Mouse (Mus musculus) layer of hippocampus, adult 9-10 months (tissue): ENCODE data around the gene Gm45783.
"Not testable (repeated sequence)": the region's sequence is repeated elsewhere in the genome, so short reads cannot be mapped to it uniquely, and the experiment has no call there.

ENCODE experiments used
- DNase-seq: peaks from one replicate; pipeline ENCODE4 v3.0.0; 2022; ENCODE audit warnings: low spot score

The Gm45783 gene

DNA sequence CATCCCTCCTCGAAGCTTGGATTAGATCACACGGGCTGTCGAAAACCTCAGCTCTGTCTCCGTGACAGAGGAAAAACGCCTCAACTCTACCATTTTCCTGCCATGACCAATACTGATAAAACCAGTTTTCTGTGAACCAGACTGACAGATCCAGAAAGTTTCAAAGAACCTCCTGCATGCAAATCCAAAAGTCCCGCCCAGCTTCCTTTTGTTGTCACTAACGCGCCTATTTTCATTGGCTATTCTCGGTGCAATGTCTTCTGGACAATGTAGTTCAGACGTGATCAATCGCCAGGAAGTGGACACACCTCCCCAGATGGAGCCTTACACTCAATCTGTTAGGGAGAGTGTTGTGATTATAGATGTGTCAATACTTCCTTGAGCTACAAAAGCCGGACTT is at the start of gene Gm45783:
Gene Gm45783, minus strand, starts transcription at position 143 of the 400 bp plus-strand sequence.
- not testable (repeated sequence) for DNase-seq

DNA sequence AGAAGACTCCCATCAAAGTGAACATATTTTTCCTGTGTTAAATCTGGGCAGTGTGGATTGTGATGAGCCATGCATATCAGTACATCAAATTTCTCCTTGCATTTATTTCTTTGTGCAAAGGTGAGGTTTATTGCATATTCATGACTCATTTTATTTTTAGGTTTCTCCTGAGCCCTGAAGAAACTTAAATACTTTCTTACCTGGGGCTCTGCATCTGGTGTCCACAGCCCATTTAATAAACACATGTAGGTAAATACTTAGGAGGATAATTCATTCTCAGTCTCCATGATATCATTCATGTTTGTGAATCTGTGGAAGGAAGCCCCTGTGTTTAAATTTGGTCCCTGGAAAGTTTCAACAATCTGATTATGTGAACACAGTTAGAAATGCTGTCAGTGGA is 25.2 kb upstream of the Gm45783 start, which contains the start of gene Vmn2r31:
Gene Vmn2r31, minus strand, starts transcription at position 101 of the 400 bp plus-strand sequence.
- DNase-seq = not testable (repeated sequence)

DNA sequence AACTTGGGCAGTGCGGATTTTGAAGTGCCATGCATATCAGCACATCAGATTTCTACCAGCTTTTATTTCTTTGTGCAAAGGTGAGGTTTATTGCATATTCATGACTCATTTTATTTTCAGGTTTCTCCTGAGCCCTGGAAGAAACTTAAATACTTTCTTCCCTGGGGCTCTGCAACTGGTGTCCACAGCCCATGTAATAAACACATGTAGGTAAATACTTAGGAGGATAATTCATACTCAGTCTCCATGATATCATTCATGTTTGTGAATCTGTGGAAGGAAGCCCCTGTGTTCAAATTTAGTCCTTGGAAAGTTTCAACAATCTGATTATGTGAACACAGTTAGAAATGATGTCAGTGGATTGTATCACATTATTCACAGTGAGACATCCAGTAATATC is 36.9 kb downstream of the Gm45783 start, which contains the start of gene Vmn2r30:
Gene Vmn2r30, minus strand, starts transcription at position 101 of the 400 bp plus-strand sequence.
- not testable (repeated sequence) for DNase-seq

DNA sequence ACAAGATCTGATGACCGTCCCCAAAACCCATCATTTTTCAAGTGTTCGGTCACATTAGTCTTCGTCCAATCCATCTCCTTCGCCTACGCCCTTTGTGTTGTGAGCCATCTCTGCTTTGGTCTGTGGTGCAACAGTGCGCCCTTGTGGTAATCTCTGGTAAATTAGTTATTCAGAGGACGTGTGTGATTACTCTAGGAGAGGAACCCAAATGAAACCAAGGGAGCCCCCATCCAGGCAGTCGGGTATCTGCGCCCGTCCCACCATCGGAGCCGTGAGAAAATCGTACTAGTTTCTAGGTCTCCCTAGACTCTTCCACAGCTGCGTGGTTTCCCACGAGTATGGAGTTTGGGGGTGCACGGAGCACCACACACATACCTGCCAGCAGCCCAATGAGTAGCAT is 78.8 kb downstream of the Gm45783 start:
- DNase-seq = peak; percentile 72
